Mouse (Mus musculus) heart, postnatal 10 days (tissue): ENCODE results near the gene Rnf17. TPM values are rescaled to one million over a fixed set of nuclear protein-coding genes. Genes with fewer than 3 reads are reported as not detected.

Experiments used
- DNase-seq, 2 experiments: peaks; one replicate each; pipeline ENCODE4 v3.0.0; 2021
- intact Hi-C: fragments of 180-260 bp; cut with DNase I; formaldehyde crosslinking; loops from one replicate; pipeline ENCODE4 v1.15.1; 2025
- total RNA-seq, 2 experiments: library from RNA; stranded (reverse); gene quantifications; 2 replicates each; pipeline ENCODE4 v1.2.3; 2021

The Rnf17 gene
- total RNA-seq = 1 to 10 TPM in 1 of 2 experiments, under 1 TPM in 1; 0.82 to 1.0 TPM

- intact Hi-C loops = no loop called here
- DNase-seq = peak in 1 of 2 experiments; percentile 4
These were observed at the start of gene Rnf17 for GRCm38 (mm10) chr14:56402311-56403071. Gene Rnf17 (plus strand): TSS chr14:56402581.

DNA sequence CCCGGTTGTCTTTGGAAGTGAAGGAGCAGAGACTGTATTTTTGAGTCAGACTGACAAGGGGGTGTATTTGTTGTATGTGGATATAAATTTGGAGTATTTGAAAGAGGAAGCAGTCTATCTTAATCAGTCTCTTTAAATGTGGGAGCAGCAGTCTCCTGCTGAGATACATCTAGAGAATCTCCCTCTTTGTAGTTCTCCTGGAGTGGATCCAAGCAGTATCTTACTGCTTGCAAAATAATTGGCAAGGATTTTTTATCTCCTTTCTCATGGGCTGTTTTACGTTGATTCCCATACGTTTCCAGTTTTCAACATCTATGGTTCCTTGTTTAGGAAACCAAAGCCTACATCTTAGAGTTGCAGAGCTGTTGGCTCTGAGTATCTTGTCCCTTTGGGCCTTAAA is 47.6 kb upstream of the Rnf17 start:
- no peak for DNase-seq
- intact Hi-C loops = no loop called here

- intact Hi-C loops = no loop called here
- no peak for DNase-seq
These were observed 47.0 kb upstream of the Rnf17 start for GRCm38 (mm10) chr14:56355396-56355795.

DNA sequence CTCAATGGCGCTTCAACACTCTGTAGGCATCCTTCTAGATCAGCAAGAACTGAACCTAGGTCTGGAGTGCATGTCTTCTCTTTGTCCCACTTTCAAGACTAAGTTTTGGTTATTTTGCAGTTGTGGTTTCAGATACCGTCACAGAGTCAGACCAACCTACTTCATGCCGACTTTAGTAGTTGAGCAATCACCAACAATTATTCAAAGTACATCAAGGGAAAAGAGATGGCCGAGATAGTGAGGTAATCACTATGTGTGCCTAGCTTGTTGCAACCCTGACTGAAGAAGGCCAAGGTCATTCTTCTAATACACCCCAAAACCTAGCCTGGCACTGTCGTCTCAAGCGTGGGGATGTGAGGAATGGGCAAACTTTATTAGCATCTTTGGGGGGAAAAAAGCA is 46.2 kb upstream of the Rnf17 start:
- intact Hi-C loops = no loop called here
- DNase-seq = no peak

DNA sequence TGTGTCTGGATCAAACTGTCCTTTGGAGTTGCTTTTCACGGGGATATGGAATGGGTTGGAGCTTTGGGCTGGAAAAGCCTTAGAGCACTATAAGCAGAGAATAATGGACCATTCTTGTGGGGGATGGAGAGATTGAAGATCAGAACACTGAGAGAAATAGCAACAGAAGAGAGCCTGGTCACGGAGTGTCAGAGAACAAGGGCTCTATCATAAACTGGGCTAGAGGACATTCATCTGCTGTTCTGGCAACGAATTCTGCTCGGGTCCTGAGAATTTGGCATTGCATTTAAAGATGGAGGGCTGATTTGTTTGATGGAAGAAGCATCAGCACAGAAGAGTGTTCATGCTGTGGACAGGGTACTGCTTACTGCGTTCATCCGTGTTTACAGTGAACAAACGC is 44.0 kb upstream of the Rnf17 start:
- DNase-seq = no peak
- intact Hi-C loops = no loop called here

DNA sequence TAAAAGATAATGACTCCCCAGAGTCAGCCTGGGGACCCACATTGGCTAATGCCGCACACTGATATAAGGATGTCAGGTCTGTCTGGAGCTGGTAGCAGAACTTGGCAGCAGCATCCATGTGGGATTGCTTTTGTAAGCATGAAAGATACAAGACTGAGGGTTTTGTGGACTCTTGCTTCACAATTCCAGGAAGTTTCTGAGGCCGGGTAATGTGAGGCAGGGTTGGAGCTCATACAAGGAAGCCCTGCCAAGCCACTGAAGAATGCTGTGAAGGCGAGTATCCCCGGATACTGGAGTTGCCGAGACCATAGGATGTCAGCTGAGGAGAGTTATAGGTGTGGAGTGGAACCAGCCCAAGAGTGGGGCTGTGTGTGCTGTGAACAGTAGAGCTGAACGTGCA is 43.2 kb upstream of the Rnf17 start:
- intact Hi-C loops = no loop called here
- DNase-seq = no peak

DNA sequence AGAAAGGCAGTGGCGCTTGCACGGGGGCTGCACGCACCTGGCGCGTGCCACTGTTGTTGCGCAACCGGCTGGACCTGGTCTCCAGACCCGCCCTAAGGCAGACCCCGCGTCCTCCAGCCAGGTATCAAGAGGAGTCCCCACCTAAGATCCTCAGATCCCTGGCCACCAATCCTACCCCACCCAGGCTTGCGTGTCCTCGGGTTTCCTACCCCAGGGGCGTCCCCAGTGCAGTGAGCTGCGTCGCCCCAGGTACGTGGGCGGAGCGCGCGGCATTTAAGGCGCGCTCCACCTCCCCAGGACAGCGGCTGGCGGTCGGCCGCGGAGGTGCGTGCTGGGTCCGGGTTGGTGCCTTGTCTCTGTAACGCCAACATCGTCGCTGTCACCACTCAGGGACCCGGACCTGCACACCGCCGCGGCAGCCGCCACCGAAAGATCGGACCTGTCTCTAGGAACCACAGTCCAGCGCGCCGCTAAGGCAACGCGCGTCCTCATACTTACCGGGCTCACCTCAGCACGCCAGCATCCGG is 37.6 kb upstream of the Rnf17 start, which contains the start of gene Atp12a:
Atp12a (plus strand) TSS at position 358 of the 527 bp plus-strand sequence.
- DNase-seq = no peak
- intact Hi-C loops = no loop called here

DNA sequence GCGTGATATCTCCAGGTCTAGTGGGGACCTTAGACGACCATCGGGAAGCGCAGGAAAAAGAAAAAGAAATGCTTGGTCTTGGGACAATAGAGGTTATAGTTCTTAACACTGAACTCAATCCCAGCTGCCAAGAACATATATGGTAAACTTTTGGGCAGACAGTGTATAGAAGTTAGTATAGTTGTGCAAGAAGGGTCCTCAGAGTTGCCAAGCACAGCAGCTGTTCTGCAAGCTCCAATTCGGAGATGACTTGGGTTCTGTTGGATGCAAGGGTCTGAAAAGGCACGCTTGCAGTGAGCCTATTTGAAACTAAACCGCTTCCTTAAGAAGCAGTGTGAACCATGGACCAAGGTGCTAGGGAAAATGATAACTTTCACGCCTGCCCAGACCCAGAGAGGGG is 37.1 kb upstream of the Rnf17 start:
- DNase-seq = no peak
- intact Hi-C loops = no loop called here

GRCm38 (mm10) chr14:56366712-56367111 is 35.7 kb upstream of the Rnf17 start:
- DNase-seq = no peak
- intact Hi-C loops = no loop called here

- intact Hi-C loops = no loop called here
- DNase-seq = peak; percentile 4 to 46
These were observed 33.5 kb upstream of the Rnf17 start for GRCm38 (mm10) chr14:56368834-56369233.

DNA sequence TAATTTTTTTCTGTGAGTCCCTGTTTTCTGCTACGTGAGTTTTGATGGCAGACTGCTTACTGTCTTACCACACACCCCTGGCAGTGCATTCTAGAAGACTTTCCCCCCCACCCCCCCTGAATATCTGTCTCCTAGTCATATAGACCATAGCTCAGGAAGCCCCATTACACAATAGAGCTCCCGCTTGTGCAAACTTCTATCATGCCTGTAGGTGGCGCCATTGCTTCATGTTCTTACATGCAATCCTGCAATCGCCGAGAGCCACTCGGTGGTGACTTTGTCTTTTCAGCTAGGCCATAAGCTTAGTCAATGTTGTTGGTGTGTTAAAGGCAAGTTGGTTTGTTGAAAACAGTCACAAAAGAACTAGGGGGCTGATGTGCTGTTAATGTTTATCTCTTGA is 26.6 kb upstream of the Rnf17 start:
- intact Hi-C loops = loop anchor here (5.0 to 10.0 kb wide), 3 partner anchors 92 to 689 kb away; no protein-coding TSS in a partner anchor
- DNase-seq = peak; percentile 81 to 90

DNA sequence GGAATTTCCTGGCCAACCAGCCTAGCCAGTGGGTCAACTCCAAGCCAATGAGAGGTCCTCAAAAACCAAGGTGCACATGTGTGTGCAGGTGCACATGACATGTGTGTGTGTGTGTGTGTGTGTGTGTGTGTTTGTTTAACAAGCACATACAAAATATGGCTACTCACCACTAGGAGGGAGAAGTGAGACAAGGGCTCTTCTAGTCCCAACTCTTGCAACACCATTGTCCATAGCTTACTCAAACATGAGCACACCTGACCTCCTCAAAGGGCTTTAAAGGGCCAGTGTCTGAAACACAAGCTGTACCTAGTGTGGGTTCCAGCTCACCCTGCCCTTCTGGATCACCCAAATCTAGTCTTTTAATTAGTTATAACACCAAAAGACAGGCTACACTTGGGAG is 24.6 kb upstream of the Rnf17 start:
- intact Hi-C loops = loop anchor here (5.0 to 10.0 kb wide), 3 partner anchors 90 to 687 kb away; no protein-coding TSS in a partner anchor
- no peak for DNase-seq

DNA sequence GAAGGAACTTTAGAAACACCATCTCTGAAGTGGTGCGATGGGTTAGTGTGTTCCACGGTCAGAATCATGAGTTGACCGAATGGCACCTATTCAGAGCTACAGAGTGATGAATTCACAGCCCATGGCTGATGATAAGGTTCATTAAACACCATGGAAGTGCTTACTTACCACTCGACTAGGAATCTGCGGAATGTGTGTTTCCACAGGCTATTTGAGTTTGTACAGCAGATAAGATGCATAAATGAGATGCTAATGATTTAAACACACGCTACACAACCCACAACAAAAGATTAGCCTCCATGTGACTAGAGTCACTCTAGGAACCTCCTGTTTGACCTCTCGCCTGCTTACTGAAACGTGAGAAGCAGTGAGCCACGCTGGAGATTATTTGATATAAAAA is 23.0 kb upstream of the Rnf17 start:
- no peak for DNase-seq
- intact Hi-C loops = loop anchor here (5.0 to 10.0 kb wide), 3 partner anchors 88 to 685 kb away; no protein-coding TSS in a partner anchor

DNA sequence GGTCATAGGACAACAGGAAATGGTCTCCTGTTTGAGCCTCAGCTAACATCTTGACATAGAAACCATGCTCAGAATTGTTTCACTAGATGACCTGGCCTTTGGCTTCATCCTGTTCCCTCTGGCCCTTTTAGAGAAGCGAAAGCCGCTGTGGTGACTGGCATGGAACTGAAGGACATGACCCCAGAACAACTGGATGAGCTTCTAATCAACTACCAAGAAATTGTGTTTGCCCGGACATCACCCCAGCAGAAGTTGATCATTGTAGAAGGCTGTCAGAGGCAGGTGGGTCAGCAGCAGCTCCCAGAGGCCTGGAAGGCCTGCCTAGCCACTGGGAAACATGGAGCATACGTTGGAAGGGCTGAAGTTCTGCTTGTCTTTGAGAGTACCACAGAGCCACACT is 20.0 kb upstream of the Rnf17 start:
- no peak for DNase-seq
- intact Hi-C loops = no loop called here

GRCm38 (mm10) chr14:56390247-56390646 is 12.1 kb upstream of the Rnf17 start:
- intact Hi-C loops = no loop called here
- DNase-seq = no peak

DNA sequence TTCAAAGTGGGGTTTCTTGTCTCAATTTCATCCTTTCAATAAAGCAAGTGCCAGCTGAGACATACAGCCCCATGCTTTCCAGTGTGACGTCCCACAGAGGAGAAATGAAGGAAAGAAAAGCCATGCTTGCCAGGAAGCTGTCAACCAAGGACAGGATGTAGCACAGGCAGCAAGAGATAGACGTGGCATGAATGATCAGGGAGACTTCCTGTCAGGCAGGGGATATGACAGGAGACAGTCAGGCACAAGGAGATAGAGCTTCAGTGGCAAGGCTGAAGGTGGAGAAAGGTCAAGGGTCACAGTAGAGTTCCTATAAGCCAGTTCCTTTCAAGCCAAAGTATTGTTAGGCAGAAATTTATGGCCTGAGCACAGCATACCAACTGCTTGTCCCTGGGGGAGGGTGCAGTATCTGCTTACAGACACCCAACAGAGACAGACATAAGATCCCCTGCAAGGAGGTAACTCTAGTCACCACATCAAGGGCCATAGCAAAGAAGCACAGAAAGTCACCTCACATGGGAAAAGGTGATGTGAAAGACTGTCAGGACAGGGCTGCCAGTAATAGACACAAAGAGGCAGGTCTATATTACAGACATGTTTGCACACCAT is 8.6 kb upstream of the Rnf17 start:
- intact Hi-C loops = no loop called here

DNA sequence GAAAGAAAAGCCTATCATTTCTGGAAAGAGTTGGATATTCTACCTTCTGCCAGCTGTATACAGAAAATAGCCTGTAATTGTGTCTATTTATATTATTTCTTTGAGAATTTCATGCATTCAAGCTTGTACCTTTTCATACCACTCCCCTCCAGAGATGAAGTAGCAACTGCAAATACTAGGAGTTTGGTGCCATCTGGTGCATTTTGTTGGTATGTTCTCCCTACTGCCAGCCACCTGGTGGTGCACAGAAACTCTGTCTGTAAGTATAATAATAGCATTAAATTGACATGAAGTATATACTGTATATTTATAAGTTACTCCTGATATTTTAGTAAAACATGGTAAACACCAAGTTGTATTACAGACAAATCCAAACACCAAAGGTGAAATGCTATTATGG is 4.4 kb upstream of the Rnf17 start:
- peak; percentile 30 to 54 for DNase-seq
- intact Hi-C loops = loop anchor here (2.0 kb wide), 1 partner anchor 83 kb away; no protein-coding TSS in a partner anchor

More for the DNA sequence above, 8.6 kb upstream of the Rnf17 start:
- no peak for DNase-seq

- intact Hi-C loops = no loop called here
- DNase-seq = no peak
These were observed 643 bp downstream of the Rnf17 start for GRCm38 (mm10) chr14:56403072-56403375.

- intact Hi-C loops = no loop called here
- no peak for DNase-seq
These were observed 59.7 kb downstream of the Rnf17 start for GRCm38 (mm10) chr14:56462090-56462489.

GRCm38 (mm10) chr14:56462729-56463128 is 60.3 kb downstream of the Rnf17 start:
- intact Hi-C loops = no loop called here

DNA sequence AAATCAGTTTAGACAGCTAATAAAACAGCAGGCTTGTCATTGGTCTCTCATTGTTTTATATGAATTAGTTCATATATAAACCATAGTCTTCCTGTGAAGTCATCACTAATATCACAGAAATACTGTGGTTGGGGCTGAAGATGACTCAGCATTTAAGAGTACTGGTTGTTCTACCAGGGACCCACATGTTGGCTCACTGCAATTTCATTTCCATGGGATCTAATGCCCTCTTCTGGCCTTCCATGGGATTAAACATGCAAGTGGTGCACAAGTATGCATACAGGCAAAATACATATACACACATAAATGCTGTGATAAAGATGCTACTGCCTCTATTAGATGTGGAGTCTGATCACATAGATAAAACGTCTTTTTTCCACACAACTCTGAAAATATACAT is 65.8 kb downstream of the Rnf17 start:
- DNase-seq = peak; percentile 2 to 23
- intact Hi-C loops = loop anchor here (5.0 kb wide), 1 partner anchor 91 kb away; no protein-coding TSS in a partner anchor

More at GRCm38 (mm10) chr14:56462729-56463128, 60.3 kb downstream of the Rnf17 start:
- no peak for DNase-seq

DNA sequence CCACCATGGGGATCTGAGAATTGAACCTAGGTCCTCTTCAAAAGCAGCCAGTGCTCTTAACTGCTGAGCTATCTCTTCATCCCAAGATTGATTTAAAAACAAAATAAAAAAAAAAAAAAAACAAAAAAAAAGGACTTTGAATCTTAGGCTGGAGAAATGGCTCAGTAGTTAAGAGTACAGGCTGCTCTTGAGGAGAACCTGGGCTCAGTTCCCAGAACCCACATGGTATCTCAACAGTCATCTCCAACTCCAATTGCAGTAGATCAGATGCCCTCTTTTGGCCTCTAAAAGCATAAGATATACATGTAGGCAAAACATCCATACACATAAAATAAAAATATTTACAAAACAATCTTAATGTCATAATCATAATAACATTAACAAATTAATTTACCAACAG is 87.4 kb downstream of the Rnf17 start:
- no peak for DNase-seq
- intact Hi-C loops = no loop called here
